Mouse (Mus musculus) cerebellum, adult 11 months (tissue): ENCODE data around the gene Setd7.

Experiments
- DNase-seq: peaks from one replicate; pipeline ENCODE4 v3.0.0; 2022

Gene Setd7

GRCm38 (mm10) chr3:51555583-51555982 is 5.1 kb downstream of the Setd7 start:
- no peak for DNase-seq

GRCm38 (mm10) chr3:51554836-51555235 is 5.8 kb downstream of the Setd7 start:
- DNase-seq = no peak

GRCm38 (mm10) chr3:51554067-51554466 is 6.6 kb downstream of the Setd7 start:
- DNase-seq = no peak

DNA sequence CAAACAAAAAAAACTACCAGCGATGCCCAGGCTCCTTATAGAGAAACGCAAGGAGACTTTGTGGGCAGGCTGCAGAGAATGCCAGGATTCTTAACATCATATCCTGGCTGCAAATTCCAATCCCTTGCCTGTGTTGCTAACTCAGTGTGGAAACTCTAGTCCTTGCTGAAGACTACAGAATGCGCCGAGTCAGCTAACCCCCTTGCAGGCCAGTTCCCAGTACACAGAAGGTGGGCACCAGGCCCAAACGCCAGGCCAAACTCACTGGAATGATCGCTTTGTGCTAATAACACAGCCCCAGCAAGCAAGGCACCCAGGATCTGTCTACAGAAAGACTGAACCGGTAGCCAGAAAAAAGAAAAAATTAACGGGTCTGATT is 7.2 kb downstream of the Setd7 start:
- peak; percentile 69 for DNase-seq

GRCm38 (mm10) chr3:51552841-51553496 is 7.7 kb downstream of the Setd7 start:
- no peak for DNase-seq

DNA sequence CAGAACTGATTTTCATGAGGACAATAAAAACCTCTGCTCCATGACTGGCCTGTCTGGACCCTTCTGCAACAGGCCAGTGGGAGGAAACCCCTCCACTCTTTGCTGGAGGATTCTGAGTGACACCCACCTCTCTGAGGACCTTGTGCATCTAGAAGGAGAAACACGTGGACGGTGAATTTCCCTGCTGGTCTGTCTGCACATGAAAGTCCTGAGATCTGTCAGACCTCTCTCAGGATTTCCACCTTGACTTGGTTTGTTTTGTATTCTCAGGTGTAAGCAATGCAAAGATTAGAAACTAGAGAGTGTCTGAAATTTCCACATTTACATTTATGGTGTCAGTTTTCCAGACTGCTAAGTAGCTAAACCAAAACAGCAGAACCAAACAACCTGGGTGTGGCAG is 8.5 kb downstream of the Setd7 start:
- no peak for DNase-seq

GRCm38 (mm10) chr3:51548987-51549579 is 11.6 kb downstream of the Setd7 start:
- DNase-seq = no peak

GRCm38 (mm10) chr3:51547577-51547976 is 13.1 kb downstream of the Setd7 start:
- no peak for DNase-seq

DNA sequence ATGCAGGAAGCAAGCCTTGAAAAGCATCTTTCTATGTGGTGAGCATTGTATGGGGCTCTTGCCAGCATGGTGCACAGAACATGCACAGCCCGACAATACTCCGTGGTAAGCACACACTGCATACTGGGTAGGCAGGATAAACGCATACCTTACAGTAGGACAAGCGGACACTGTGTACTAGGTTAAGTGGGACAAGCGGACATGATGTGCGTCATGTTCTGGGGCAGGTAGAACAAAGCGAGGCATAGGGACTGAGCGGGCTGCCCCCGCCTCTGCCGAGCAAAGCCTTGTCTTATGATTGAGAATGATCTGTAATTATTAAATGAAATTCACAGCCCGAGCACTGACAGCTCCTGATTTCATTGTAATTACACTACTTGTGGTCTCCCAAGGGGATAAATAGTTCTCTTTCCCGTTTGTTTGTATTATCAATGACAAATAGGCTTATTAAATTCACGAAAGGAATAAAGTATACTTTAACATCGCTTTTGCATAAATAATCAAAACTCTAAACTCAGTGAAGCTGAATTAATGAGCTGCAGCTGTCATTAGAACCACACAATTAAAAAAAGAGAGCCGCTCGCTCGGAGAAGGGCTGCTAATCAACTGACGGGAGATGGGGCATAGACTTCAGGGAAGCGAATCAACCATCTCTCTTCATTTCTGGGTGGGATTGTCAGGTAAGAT is 16.1 kb downstream of the Setd7 start:
- no peak for DNase-seq

GRCm38 (mm10) chr3:51540659-51541058 is 20.0 kb downstream of the Setd7 start:
- no peak for DNase-seq

- peak; percentile 63 for DNase-seq
Measured at GRCm38 (mm10) chr3:51539567-51540408, 20.9 kb downstream of the Setd7 start.

GRCm38 (mm10) chr3:51534013-51534412 is 26.7 kb downstream of the Setd7 start:
- no peak for DNase-seq

GRCm38 (mm10) chr3:51533573-51533972 is 27.1 kb downstream of the Setd7 start:
- DNase-seq = no peak

DNA sequence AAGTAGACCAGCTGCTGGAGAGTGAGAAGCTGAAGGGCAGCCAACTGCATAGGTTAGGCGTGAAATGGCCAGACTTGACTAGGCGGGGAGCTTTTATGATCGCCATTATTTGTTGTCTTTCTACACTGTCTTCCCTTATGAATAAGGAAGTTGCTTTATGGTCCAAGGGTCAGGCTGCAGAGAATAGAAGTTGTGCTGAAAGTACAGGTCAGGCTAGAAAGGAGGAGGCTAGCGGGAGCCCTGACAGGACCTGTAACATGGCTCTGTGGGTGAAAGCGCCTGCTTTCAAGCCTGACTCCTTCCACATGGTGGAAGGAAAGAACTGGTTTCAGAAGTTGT is 28.4 kb downstream of the Setd7 start:
- DNase-seq = no peak

- DNase-seq = peak; percentile 84
Measured at GRCm38 (mm10) chr3:51531473-51532281, 29.0 kb downstream of the Setd7 start.

DNA sequence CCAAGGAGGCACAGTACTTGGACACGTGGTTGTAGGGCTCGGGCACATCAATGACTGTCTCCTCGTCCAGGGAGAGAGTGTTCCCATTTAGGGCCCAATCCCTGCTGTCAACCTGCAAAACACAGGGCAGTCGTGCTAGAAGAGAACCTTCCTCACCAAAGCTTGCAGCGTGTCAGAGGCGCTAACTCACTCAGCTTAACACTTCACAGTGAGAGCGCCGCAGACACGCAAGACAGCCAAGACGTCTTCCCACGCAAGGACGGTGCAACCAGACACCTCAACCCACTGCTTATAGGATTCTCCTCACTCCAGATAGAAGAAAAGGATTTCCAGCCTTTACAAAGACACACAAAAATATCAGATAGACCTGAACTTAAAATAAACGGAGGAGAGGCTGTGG is 33.8 kb downstream of the Setd7 start:
- no peak for DNase-seq

DNA sequence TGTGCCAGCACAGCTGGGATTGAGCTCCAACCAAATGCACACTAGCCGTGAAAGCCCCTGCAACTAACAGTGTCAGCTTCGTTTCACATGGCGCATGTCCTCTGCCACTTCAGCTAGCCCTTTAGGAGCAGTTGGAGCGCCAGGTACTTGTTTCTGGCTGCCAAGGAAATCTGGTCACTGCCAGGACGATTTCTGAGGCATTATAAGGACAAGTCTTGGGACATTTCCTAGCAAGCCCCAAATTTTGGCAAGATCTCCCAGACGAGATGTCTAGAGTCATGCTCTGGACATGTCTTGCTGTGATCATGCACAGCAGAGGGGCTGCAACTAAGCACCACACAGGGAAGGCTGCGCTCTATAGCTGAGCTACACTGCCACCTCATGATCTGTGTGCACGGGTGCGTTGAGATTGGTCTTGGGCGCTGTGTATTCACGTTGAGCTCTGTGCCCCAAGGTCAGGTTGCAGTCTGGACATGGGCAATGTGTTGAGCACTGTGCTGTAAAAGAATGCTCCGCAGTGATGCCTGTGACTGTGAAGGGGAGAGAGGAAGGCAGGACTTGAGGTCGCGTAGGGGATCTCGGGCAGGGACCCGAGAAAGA is 35.4 kb downstream of the Setd7 start:
- DNase-seq = peak; percentile 36

GRCm38 (mm10) chr3:51521262-51521661 is 39.4 kb downstream of the Setd7 start:
- DNase-seq = no peak

- DNase-seq = no peak
Measured at GRCm38 (mm10) chr3:51518763-51519121, 41.9 kb downstream of the Setd7 start.

- DNase-seq = no peak
Measured at GRCm38 (mm10) chr3:51517878-51518762, 42.6 kb downstream of the Setd7 start.

GRCm38 (mm10) chr3:51517467-51517866 is 43.2 kb downstream of the Setd7 start:
- no peak for DNase-seq
